Mouse (Mus musculus) E14TG2a.4 (cell line): Measurements from ENCODE around the gene Fhl1.

Source experiments
- H3K27me3 ChIP-seq: 2 replicates; pipeline ENCODE4 v1.6.1; 2014; ENCODE audit warnings: low read length, control low read depth; ENCODE audit not compliant: insufficient read depth
- H3K36me3 ChIP-seq: 2 replicates; pipeline ENCODE4 v1.6.1; 2014; ENCODE audit warnings: low read length, control low read depth; ENCODE audit not compliant: insufficient read depth
- H3K4me1 ChIP-seq: replicated peaks from 2 replicates; pipeline ENCODE4 v1.6.1; 2014; ENCODE audit warnings: low read depth, low read length, control low read depth
- H3K4me3 ChIP-seq: replicated peaks from 2 replicates; pipeline ENCODE4 v1.5.1; 2014; ENCODE audit warnings: mild to moderate bottlenecking, low read length
- H3K9me3 ChIP-seq: 2 replicates; pipeline ENCODE4 v1.6.1; 2014; ENCODE audit warnings: low read length, control low read depth
- CTCF ChIP-seq: conservative IDR thresholded peaks from 2 replicates; pipeline ENCODE4 v1.5.1; 2014; ENCODE audit warnings: low read length
- NANOG ChIP-seq: IDR thresholded peaks from 2 replicates; pipeline ENCODE4 v1.6.1; 2014; ENCODE audit warnings: borderline replicate concordance, low read length, mixed read lengths
- POU5F1 ChIP-seq: IDR thresholded peaks from 2 replicates; pipeline ENCODE4 v1.6.1; 2014; ENCODE audit warnings: low read length, borderline replicate concordance

Fhl1 gene

DNA sequence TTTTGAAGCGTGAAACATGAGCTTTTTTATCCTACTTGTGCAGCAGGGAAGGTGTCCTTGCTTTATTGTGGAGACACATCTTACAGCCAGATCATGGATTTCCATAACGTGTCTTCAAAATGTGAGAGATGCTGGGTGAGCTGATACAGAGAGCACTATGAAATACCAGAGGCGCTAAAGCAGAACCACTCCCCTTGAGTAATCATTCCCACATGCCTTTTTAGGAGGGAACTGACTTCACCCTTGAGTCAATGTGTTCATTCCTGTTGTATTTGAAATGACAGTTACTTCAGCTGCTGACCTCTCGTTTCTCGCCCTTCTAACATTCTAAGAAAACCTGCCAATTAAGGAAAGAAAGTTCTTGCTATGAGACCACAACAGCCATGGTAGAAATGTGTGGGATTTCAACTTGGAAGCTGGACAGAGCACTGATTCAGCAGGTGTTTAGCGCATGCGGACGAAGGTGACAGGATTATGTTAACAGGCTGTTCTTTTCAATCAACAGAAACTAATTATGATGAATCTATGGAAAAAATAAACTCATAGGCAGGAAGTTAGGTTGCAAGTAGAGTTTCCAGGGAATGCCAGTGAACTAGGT, 27.5 kb upstream of the Fhl1 start:
- Histone ChIP-seq H3K9me3 (no peaks in the 10 kb centered on the region), H3K36me3 (no peaks in the 10 kb centered on the region), H3K4me3 (no peak overlapping the region), H3K27me3 (no peaks in the 10 kb centered on the region), H3K4me1 (peaks cover 3% of the 10 kb centered on the region; the same call in 1 of the 2 replicates)
- TF ChIP-seq NANOG (no peak), POU5F1 (no peak), CTCF (no peak)

DNA sequence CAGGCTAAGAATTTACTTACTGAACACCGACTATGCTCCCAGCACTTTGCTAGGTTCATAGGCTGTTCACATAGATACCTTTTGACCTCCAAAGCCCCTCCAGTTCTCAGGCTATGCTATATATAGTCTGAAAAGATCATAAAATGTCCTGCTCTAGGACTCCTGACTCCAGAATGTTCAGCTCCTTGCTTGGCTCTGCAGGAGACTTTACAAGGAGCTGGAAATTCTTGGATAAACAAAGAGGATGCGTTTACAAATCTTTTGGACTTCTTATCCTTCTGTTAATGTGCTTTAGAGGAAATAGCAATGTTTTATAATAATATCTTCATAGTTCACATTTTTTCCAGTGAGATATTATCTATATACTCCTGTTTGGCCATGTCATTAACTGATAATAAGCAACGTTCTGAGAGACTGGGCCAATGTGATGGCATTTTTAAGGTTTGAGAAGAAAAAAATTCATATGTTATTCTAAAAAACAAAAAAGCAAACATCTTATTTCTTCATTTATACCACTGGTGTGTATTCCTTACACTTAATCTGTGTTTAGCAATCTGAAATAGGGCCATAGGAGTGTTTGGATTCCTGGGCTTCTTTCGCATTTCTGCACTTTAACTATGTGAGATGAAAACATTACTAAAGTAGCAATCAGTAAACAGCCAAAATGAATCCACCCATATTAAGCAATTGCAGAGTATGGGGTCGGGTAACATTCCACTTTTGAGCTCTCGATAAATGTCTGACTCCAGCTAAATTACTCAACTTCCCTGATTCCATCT, 22.8 kb upstream of the Fhl1 start:
- no peaks in the 10 kb centered on the region for H3K36me3 ChIP-seq
- H3K9me3 ChIP-seq: no peaks in the 10 kb centered on the region
- H3K4me1 ChIP-seq: peaks cover 3% of the 10 kb centered on the region; the same call in 1 of the 2 replicates
- H3K27me3 ChIP-seq: no peaks in the 10 kb centered on the region
- no peak overlapping the region for H3K4me3 ChIP-seq
- TF ChIP-seq NANOG: no peak

DNA sequence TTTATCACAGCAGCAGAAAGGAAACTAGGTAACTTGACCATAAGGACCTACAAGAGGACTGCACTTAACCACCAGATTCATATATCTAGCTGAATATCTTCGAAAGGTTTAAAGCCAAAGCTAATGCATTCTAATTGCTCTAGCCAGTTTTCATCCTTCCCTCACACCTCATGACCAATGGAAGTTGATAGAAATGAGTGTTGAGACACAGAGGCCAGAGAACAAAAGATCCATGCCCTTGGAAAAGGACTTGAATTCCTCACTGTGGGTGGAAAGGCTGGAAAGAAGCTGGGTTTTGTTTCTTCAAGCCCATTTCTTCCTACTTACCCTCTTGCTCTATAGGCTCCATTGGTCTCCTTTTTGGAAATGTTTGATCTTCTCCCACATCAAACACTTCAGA, 21.1 kb upstream of the Fhl1 start:
- Histone ChIP-seq H3K36me3 (no peaks in the 10 kb centered on the region), H3K27me3 (no peaks in the 10 kb centered on the region), H3K9me3 (no peaks in the 10 kb centered on the region), H3K4me1 (peaks cover 3% of the 10 kb centered on the region; the same call in 1 of the 2 replicates), H3K4me3 (no peak overlapping the region)
- no peak for TF ChIP-seq CTCF

GRCm38 (mm10) chrX:56712666-56713065, 18.9 kb upstream of the Fhl1 start:
- Histone ChIP-seq H3K36me3 (no peaks in the 10 kb centered on the region), H3K27me3 (no peaks in the 10 kb centered on the region), H3K4me1 (no peaks in the 10 kb centered on the region), H3K9me3 (no peaks in the 10 kb centered on the region), H3K4me3 (no peak overlapping the region)
- TF ChIP-seq CTCF (no peak), NANOG (no peak), POU5F1 (no peak)

DNA sequence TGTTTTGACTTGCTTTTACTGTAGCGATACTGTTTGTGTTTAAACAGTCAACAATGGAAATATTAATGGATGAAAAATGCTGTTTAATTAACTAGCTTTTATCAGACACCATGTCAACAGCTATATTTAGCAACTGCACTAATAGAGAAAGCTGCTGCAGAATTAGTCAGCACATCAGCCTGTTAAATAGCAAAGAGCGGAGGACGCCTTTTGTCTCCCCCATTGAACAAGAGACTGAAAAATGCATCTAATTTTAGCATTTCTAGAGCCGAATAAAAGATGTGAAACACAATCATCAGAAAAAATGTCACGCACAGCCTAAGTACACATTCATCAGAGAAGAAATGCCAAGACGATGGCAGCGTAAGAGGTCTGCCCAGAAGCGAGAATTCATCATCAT, 9.0 kb upstream of the Fhl1 start:
- no peak overlapping the region for H3K4me3 ChIP-seq
- no peak for TF ChIP-seq NANOG
- no peak for TF ChIP-seq CTCF
- no peak for TF ChIP-seq POU5F1
- no peaks in the 10 kb centered on the region for H3K36me3 ChIP-seq
- no peaks in the 10 kb centered on the region for H3K27me3 ChIP-seq
- no peaks in the 10 kb centered on the region for H3K4me1 ChIP-seq
- no peaks in the 10 kb centered on the region for H3K9me3 ChIP-seq

GRCm38 (mm10) chrX:56728507-56728906, 3.1 kb upstream of the Fhl1 start:
- no peak for TF ChIP-seq CTCF
- no peak for TF ChIP-seq NANOG
- TF ChIP-seq POU5F1: no peak
- H3K36me3 ChIP-seq: no peaks in the 10 kb centered on the region
- no peaks in the 10 kb centered on the region for H3K9me3 ChIP-seq
- H3K27me3 ChIP-seq: 0 out of 2 replicates have a peak, but pooled peaks cover 4% of the 10 kb centered on the region
- H3K4me1 ChIP-seq: peaks cover 28% of the 10 kb centered on the region
- H3K4me3 ChIP-seq: no peak overlapping the region

GRCm38 (mm10) chrX:56730828-56731305, 720 bp upstream of the Fhl1 start:
- 0 out of 2 replicates have a peak, but pooled peaks cover 4% of the 10 kb centered on the region for H3K27me3 ChIP-seq
- H3K4me1 ChIP-seq: peaks cover 28% of the 10 kb centered on the region
- H3K9me3 ChIP-seq: no peaks in the 10 kb centered on the region
- TF ChIP-seq NANOG: no peak
- no peak for TF ChIP-seq POU5F1
- TF ChIP-seq CTCF: no peak
- peak overlapping the region; percentile 74 for H3K4me3 ChIP-seq
- no peaks in the 10 kb centered on the region for H3K36me3 ChIP-seq

GRCm38 (mm10) chrX:56732401-56732800, 814 bp downstream of the Fhl1 start:
- H3K27me3 ChIP-seq: 0 out of 2 replicates have a peak, but pooled peaks cover 4% of the 10 kb centered on the region
- H3K4me1 ChIP-seq: peaks cover 30% of the 10 kb centered on the region
- TF ChIP-seq NANOG: no peak
- TF ChIP-seq POU5F1: no peak
- no peak for TF ChIP-seq CTCF
- H3K36me3 ChIP-seq: no peaks in the 10 kb centered on the region
- H3K9me3 ChIP-seq: no peaks in the 10 kb centered on the region
- peak overlapping the region; percentile 81 for H3K4me3 ChIP-seq

- 0 out of 2 replicates have a peak, but pooled peaks cover 4% of the 10 kb centered on the region for H3K27me3 ChIP-seq
- TF ChIP-seq POU5F1 (no peak), NANOG (no peak), CTCF (no peak)
- H3K4me3 ChIP-seq: no peak overlapping the region
- no peaks in the 10 kb centered on the region for H3K36me3 ChIP-seq
- no peaks in the 10 kb centered on the region for H3K9me3 ChIP-seq
- peaks cover 21% of the 10 kb centered on the region for H3K4me1 ChIP-seq
Observed at GRCm38 (mm10) chrX:56734436-56734835, 2.8 kb downstream of the Fhl1 start.
